Mouse (Mus musculus): ENCODE results near the gene Cd300lb. TPM values are rescaled to one million over a fixed set of nuclear protein-coding genes. Genes with fewer than 3 reads are reported as not detected.
A peak's percentile ranks its signal among the peaks of the same experiment; 100 is the strongest.

Cd300lb gene
- polyA plus RNA-seq, 1 experiment from 2014 or later: 0.19 TPM

- ATAC-seq (ENCODE audit: low FRiP score, low read depth): no peak
- H3K4me3 ChIP-seq: no peak overlapping the region
Observed at GRCm38 (mm10) chr11:114880185-114880584, 54.0 kb downstream of the Cd300lb start.

DNA sequence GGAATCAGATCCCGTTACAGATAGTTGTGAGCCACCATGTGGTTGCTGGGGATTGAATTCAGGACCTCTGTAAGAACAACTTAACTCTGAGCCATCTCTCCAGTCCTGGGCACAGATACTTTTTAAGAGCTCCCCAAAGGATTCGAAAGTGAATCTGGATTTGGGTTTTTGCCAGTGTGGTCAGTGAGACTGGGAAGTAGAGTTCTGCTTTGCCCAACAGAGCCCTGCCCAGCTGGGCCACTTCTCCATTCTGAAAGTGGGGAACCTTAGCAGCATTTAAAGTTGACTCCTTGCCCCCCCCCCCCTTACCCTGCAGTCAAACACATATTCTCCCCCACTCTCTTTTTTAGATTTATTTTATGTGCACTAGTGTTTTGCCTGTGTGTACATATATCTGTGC, 54.5 kb downstream of the Cd300lb start:
- Histone ChIP-seq H3K4me2 (replicated peaks) (no peak overlapping the region), H3K27me3 (no peaks in the 10 kb centered on the region), H3K9me3 (no peaks in the 10 kb centered on the region), H3K27ac (no peak overlapping the region), H3K4me3 (no peak overlapping the region), H3K9ac (no peak overlapping the region), H3K4me1 (peaks cover 16% of the 10 kb centered on the region), H3K36me3 (no peaks in the 10 kb centered on the region)
- no peak for ATAC-seq (ENCODE audit: low FRiP score, low read depth)
- WGBS: 82% methylated on average over 2 of the region's 2 CpGs

More at GRCm38 (mm10) chr11:114880185-114880584, 54.0 kb downstream of the Cd300lb start:
- no peaks in the 10 kb centered on the region for H3K36me3 ChIP-seq
- no peaks in the 10 kb centered on the region for H3K27me3 ChIP-seq
- H3K9ac ChIP-seq: no peak overlapping the region
- H3K27ac ChIP-seq: no peak overlapping the region
- peaks cover 10% of the 10 kb centered on the region for H3K4me1 ChIP-seq
- H3K4me2 ChIP-seq (replicated peaks): no peak overlapping the region
- no peaks in the 10 kb centered on the region for H3K9me3 ChIP-seq

DNA sequence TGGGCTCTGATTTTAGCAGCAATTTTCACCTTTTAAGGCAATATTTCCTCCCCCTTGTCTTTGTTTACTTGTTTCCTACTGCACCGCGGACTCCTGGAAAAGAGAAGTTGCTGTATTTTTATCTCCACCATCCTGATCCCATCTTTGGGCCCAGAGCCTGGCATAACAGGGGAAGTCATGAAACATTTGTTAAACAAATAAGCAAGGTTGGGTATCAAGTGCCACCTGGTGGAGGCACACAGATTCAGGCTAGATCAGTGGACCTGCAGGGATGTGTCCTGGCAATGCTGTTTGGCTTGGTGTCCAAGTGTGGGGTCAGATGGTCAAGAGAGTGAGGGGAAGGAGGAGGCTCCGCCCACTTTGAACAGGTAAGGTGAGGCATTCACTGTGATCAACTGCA, 57.0 kb downstream of the Cd300lb start:
- peaks cover 33% of the 10 kb centered on the region for H3K4me1 ChIP-seq
- H3K27me3 ChIP-seq: no peaks in the 10 kb centered on the region
- ATAC-seq (ENCODE audit: low FRiP score, low read depth): no peak
- no peaks in the 10 kb centered on the region for H3K9me3 ChIP-seq
- no peak overlapping the region for H3K4me2 ChIP-seq (replicated peaks)
- no peak overlapping the region for H3K9ac ChIP-seq
- no peak overlapping the region for H3K27ac ChIP-seq
- H3K4me3 ChIP-seq: no peak overlapping the region
- H3K36me3 ChIP-seq: peaks cover 12% of the 10 kb centered on the region
- WGBS: 61% methylated on average over 3 of the region's 3 CpGs

DNA sequence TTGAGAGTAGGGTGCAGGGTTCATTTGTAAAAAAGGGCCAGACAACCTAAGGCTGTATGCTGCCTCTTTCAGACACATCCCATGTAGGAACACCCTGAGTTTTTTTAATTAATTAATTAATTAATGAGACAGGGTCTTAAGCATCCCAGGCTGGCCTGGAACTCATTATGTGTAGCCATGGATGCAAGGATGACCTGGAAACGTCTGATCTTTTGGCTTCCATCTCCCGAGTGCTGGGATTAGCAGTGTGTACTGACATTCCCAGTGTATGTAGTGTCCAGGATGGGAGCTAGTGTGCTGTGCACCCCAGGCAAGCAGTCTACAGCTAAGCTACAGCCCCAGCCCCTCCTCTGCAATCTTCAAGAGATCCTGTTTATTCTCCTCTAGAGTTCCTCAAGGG, 57.6 kb downstream of the Cd300lb start:
- H3K4me2 ChIP-seq (replicated peaks): no peak overlapping the region
- H3K9ac ChIP-seq: no peak overlapping the region
- no peaks in the 10 kb centered on the region for H3K27me3 ChIP-seq
- no peaks in the 10 kb centered on the region for H3K9me3 ChIP-seq
- 18% methylated on average over 2 of the region's 2 CpGs for whole genome bisulfite sequencing
- no peak overlapping the region for H3K4me3 ChIP-seq
- no peak overlapping the region for H3K27ac ChIP-seq
- no peak for ATAC-seq (ENCODE audit: low FRiP score, low read depth)
- H3K4me1 ChIP-seq: peaks cover 33% of the 10 kb centered on the region
- H3K36me3 ChIP-seq: peaks cover 16% of the 10 kb centered on the region

DNA sequence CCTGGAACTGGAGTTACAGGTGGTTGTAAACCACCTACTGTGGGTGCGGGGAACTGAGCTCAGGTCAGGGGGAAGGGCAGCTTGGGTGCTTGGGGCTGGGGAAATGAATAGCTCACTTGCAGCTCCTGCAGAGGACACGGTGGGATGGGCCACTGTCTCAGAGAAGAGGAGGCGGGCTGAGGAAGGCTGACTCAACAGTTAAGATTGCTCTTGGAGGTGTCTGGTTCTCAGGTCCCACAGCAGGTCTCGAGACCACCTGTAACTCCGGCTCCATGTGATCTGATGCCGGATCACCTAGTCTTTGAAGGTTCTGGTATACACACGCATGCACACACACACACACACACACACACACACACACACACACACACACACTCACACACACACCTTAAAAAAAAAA, 58.0 kb downstream of the Cd300lb start:
- H3K4me3 ChIP-seq: no peak overlapping the region
- no peak overlapping the region for H3K4me2 ChIP-seq (replicated peaks)
- WGBS: 28% methylated on average over 7 of the region's 7 CpGs
- ATAC-seq (ENCODE audit: low FRiP score, low read depth): no peak
- peaks cover 33% of the 10 kb centered on the region for H3K4me1 ChIP-seq
- no peak overlapping the region for H3K9ac ChIP-seq
- H3K36me3 ChIP-seq: peaks cover 20% of the 10 kb centered on the region
- H3K27ac ChIP-seq: no peak overlapping the region
- no peaks in the 10 kb centered on the region for H3K27me3 ChIP-seq
- no peaks in the 10 kb centered on the region for H3K9me3 ChIP-seq

DNA sequence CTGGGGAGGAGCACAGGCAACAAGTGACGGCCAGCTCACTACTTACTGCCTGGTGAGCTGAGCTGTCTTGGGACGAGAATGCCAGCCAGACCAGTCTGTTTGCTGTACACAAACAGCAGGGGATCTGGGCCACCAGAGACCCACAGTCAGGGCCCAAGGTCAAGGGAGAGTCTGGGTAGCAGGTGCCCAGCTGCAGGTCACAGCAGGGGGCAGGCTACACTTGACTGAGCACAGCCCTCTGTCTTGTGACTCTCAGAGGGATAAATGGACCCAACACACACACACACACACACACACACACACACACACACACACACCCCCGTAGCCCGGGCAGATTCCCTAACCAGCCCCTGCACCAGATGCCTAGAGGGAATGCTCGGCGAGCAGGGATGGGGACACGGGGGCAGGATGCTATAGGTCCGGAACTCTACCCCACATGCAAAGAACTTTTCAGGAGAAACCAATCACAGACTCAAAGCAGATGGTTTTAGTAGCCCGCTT, 58.8 kb downstream of the Cd300lb start:
- H3K27me3 ChIP-seq: no peaks in the 10 kb centered on the region
- no peak overlapping the region for H3K4me3 ChIP-seq
- peaks cover 33% of the 10 kb centered on the region for H3K4me1 ChIP-seq
- H3K36me3 ChIP-seq: peaks cover 29% of the 10 kb centered on the region
- no peak overlapping the region for H3K27ac ChIP-seq
- ATAC-seq (ENCODE audit: low FRiP score, low read depth): no peak
- peak overlapping the region; percentile 19 for H3K4me2 ChIP-seq (replicated peaks)
- 5% methylated on average over 9 of the region's 9 CpGs for WGBS
- H3K9ac ChIP-seq: peak overlapping the region; percentile 19
- no peaks in the 10 kb centered on the region for H3K9me3 ChIP-seq

GRCm38 (mm10) chr11:114874226-114875145, 59.7 kb downstream of the Cd300lb start:
- Histone ChIP-seq H3K27me3 (no peaks in the 10 kb centered on the region), H3K9ac (no peak overlapping the region), H3K27ac (no peak overlapping the region), H3K4me2 (replicated peaks) (no peak overlapping the region), H3K9me3 (no peaks in the 10 kb centered on the region), H3K36me3 (peaks cover 37% of the 10 kb centered on the region), H3K4me3 (no peak overlapping the region), H3K4me1 (peaks cover 33% of the 10 kb centered on the region)
- 55% methylated on average over 9 of the region's 9 CpGs for WGBS
- no peak for ATAC-seq (ENCODE audit: low FRiP score, low read depth)

DNA sequence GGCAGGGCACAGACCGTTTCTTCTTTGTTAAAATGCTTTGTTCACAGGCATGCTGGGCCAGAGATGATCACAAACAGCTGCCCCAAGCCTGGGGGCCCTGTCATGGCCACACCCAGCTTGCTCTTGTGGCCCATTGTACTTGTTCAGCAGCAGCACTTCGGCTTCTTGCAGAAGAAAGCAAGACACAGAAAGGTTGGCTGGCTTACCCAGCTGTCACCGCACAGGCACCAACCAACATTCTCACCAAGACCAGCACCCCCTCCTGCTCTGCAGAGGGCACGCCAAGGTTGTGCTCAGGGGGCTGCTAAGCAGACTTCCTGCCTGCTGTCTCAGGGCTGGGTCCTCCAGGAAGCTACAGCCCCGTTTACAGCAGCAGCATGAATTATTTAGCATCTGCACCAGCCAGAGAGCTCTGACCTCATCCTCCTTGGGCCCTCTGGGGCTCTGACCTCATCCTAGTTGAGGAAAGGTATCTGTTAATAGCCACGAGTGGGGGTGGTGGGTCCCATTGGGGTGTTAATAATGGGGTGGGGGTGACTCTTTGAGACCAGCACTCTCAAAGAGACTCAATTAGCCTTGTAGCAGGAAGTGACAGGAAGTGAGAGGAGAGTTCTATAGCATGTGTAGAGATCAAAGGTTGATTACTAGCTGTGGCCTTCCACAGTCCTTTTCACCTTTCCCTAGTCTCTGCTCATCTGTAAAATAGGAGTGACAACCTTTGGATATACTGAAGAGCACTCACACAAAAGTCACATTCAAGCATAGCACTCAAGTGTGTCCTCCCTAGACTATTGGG, 61.0 kb downstream of the Cd300lb start:
- ATAC-seq (ENCODE audit: low FRiP score, low read depth): 0 out of 2 replicates have a peak, but pooled peaks have one; percentile 9
- no peak overlapping the region for H3K4me3 ChIP-seq
- WGBS: 21% methylated on average over 6 of the region's 6 CpGs
- peak overlapping the region; percentile 52; the same call in 1 of the 2 replicates for H3K27ac ChIP-seq
- H3K9me3 ChIP-seq: no peaks in the 10 kb centered on the region
- no peaks in the 10 kb centered on the region for H3K27me3 ChIP-seq
- no peak overlapping the region for H3K9ac ChIP-seq
- H3K4me2 ChIP-seq (replicated peaks): no peak overlapping the region
- peaks cover 50% of the 10 kb centered on the region for H3K36me3 ChIP-seq
- peaks cover 33% of the 10 kb centered on the region for H3K4me1 ChIP-seq

Other genes with a start within 250 kb of the Cd300lb start
- 0.83 and 0.95 TPM in 2 replicates for gene Dnaic2, start 207.0 kb downstream of the Cd300lb start, polyA plus RNA-seq (2015; fragmentation: Nextera tagmentation; extraction: Ambion mirVana)
- 0.09 and 0.23 TPM in 2 replicates for gene Kif19a, start 169.0 kb downstream of the Cd300lb start, polyA plus RNA-seq (2015; fragmentation: Nextera tagmentation; extraction: Ambion mirVana)
- 1.7 TPM in 2 replicates for gene Btbd17, start 138.4 kb downstream of the Cd300lb start, polyA plus RNA-seq (2015; fragmentation: Nextera tagmentation; extraction: Ambion mirVana)
- gene Gpr142, start 135.5 kb downstream of the Cd300lb start, polyA plus RNA-seq (2015; fragmentation: Nextera tagmentation; extraction: Ambion mirVana): not detected in 2 replicates
- 56.2 and 60.0 TPM in 2 replicates for gene Gprc5c, start 83.2 kb downstream of the Cd300lb start, polyA plus RNA-seq (2015; fragmentation: Nextera tagmentation; extraction: Ambion mirVana)
- 1.6 and 1.9 TPM in 2 replicates for gene Cd300a, start 44.3 kb downstream of the Cd300lb start, polyA plus RNA-seq (2015; fragmentation: Nextera tagmentation; extraction: Ambion mirVana)
- gene Cd300c, start 34.8 kb upstream of the Cd300lb start, polyA plus RNA-seq (2015; fragmentation: Nextera tagmentation; extraction: Ambion mirVana): not detected in 2 replicates
- 0.14 TPM in 1 of 2 replicates, not detected in the other for gene Cd300ld, start 55.5 kb upstream of the Cd300lb start, polyA plus RNA-seq (2015; fragmentation: Nextera tagmentation; extraction: Ambion mirVana)
- 1.7 and 2.2 TPM in 2 replicates for gene Cd300c2, start 67.5 kb upstream of the Cd300lb start, polyA plus RNA-seq (2015; fragmentation: Nextera tagmentation; extraction: Ambion mirVana)
- gene Cd300ld2, start 81.8 kb upstream of the Cd300lb start, polyA plus RNA-seq (2015; fragmentation: Nextera tagmentation; extraction: Ambion mirVana): not detected in 2 replicates
- gene Cd300ld4, start 92.6 kb upstream of the Cd300lb start, polyA plus RNA-seq (2015; fragmentation: Nextera tagmentation; extraction: Ambion mirVana): not detected in 2 replicates
- gene Cd300ld5, start 103.4 kb upstream of the Cd300lb start, polyA plus RNA-seq (2015; fragmentation: Nextera tagmentation; extraction: Ambion mirVana): not detected in 2 replicates
- not detected in 2 replicates for gene Cd300ld3, start 114.0 kb upstream of the Cd300lb start, polyA plus RNA-seq (2015; fragmentation: Nextera tagmentation; extraction: Ambion mirVana)
- gene Cd300e, start 127.8 kb upstream of the Cd300lb start, polyA plus RNA-seq (2015; fragmentation: Nextera tagmentation; extraction: Ambion mirVana): 0.09 and 0.23 TPM in 2 replicates
- 1.4 and 1.6 TPM in 2 replicates for gene Rab37, start 157.0 kb upstream of the Cd300lb start, polyA plus RNA-seq (2015; fragmentation: Nextera tagmentation; extraction: Ambion mirVana)
- 0.09 TPM in 1 of 2 replicates, not detected in the other for gene Cd300lf, start 199.6 kb upstream of the Cd300lb start, polyA plus RNA-seq (2015; fragmentation: Nextera tagmentation; extraction: Ambion mirVana)
- 20.6 and 23.4 TPM in 2 replicates for gene Slc9a3r1, start 229.0 kb upstream of the Cd300lb start, polyA plus RNA-seq (2015; fragmentation: Nextera tagmentation; extraction: Ambion mirVana)

Data from limb, embryonic 13.5 days (tissue).